Mouse (Mus musculus) left cerebral cortex, postnatal 10 days (tissue): ENCODE measurements around the gene Ctdspl. TPM values are rescaled to one million over a fixed set of nuclear protein-coding genes. Genes with fewer than 3 reads are reported as not detected.

Experiments
- DNase-seq, 2 experiments: peaks; one replicate each; pipeline ENCODE4 v3.0.0; 2021 to 2022; ENCODE audit warnings: low spot score in 2 of 2, mixed read lengths in 1 of 2; ENCODE audit errors: extremely low spot score in 1 of 2
- intact Hi-C: fragments of 180-260 bp; cut with DNase I; formaldehyde crosslinking; loops from one replicate; pipeline ENCODE4 v1.15.1; 2025
- total RNA-seq, 2 experiments: library from RNA; stranded (reverse); gene quantifications; 2 replicates each; pipeline ENCODE4 v1.2.3; 2021

Ctdspl gene
- total RNA-seq, 2 experiments from 2014 or later: 18.6 to 25.5 TPM

DNA sequence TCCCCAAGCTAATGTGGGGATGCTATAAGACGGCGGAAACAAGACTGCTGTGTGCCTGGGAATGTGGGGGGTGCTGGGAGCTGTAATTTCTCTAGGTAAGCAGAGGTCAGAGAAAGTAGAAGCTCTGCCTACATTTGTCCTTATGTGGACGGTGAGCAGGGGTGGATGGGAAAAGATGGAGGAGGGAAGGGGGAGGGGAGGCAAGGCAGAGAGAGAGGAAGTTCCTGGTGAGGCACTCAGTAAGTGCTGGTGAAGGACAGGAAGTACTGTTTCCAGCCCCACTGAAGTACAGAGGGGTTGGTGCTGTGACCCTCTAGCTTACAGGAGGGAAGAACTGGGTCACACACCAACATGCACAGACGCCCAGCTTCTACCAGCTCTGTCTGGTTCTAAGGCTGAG lies 138.0 kb downstream of the Ctdspl start:
- peak in 1 of 2 experiments; percentile 45 for DNase-seq
- intact Hi-C loops: loop anchor here (10.0 kb wide), 1 partner anchor 469 kb away; no protein-coding TSS in a partner anchor

DNA sequence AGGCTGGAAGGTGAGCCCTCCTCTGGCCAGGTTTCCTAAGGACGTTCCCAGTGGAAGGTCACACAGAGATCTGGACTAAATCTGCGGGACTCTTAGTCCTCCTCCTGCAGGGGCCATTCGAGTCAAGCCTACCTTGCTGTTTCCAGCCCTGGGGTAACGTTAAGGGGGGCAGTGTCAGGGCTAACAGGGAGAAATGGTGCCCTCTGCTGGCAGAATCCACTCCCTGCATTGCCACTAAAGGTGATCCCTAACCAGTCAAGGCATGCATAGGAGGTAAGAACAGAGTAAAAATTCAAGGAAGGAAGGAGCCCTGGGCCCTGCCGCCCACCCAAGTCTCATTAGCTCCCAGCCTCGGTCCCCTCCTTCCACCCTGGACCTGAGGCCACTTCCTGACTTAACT lies 141.3 kb downstream of the Ctdspl start:
- DNase-seq: peak; percentile 69 to 82
- intact Hi-C loops: loop anchor here (2.0 to 10.0 kb wide), 2 partner anchors 147 to 473 kb away; no protein-coding TSS in a partner anchor

DNA sequence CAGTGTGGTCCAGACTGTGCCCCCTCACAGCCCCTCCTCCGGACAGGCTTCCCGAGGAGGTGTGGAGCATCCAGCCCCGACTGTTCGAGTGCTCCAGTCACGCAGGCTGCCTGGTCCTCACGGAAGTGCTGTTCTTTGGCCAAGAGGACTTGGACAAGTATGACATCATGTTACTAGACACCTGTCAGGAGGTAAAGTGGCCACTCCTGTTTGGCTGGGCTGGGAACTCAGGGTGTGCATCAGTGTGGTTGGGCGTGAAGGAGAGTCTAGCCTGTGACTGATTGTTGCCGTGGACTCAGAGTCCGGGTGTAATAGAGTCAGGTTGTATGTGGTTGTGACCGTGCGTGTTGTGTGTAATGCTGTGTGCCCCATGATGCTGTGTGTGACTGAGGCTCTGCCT lies 142.0 kb downstream of the Ctdspl start:
- DNase-seq: no peak
- intact Hi-C loops: loop anchor here (10.0 kb wide), 1 partner anchor 473 kb away; no protein-coding TSS in a partner anchor

DNA sequence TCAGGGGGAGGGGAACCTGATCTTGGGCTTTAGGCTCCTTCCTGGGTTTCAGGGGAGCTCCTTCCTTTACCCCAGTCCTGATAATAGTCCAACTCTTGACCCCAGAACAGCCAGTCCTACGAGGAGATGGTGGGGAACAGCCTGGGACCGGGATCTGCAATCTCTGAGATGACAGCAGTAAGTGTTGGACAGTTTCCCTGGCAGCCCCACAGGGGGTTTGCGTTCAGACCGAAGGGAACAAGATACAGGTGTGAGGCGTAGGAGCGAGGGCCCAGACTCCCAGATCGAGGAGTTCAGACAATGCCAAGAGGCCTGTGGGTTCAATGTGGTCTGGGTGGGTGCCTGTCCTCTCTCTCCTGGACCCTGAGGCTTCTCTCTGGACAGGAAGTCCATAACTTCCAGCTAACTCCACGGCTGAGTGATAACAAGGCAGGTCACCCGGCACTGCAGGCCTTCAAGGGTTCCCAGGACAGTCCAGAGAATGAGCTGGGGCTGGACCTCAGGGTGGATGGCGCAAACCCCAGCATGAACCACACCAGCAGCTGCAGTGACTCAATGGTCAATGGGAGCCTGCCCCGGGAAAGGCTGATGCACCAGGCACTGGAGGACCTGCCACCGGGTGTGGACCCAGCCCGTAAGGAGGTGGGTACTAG lies 144.0 kb downstream of the Ctdspl start:
- no peak for DNase-seq
- intact Hi-C loops: no loop called here

DNA sequence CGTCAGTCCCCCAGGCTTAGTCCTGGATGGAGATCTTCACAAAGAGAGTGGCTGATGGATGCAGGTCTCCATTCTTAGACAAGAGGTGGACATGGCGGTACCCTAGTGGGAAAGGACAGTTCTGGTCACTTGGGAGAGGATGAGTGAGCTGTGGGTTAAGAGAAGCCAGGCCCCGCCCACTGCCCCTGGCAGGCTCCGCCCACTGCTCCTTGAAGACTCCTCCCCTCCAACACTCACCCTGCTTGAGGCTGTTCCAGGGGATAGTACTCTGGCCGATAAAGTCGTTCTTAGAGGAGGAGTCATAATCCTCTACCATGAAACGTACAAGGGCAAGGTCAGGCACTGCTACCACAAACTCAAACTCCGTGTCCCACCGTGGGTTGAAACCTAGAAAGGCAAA lies 145.5 kb downstream of the Ctdspl start:
- intact Hi-C loops: no loop called here
- DNase-seq: no peak

DNA sequence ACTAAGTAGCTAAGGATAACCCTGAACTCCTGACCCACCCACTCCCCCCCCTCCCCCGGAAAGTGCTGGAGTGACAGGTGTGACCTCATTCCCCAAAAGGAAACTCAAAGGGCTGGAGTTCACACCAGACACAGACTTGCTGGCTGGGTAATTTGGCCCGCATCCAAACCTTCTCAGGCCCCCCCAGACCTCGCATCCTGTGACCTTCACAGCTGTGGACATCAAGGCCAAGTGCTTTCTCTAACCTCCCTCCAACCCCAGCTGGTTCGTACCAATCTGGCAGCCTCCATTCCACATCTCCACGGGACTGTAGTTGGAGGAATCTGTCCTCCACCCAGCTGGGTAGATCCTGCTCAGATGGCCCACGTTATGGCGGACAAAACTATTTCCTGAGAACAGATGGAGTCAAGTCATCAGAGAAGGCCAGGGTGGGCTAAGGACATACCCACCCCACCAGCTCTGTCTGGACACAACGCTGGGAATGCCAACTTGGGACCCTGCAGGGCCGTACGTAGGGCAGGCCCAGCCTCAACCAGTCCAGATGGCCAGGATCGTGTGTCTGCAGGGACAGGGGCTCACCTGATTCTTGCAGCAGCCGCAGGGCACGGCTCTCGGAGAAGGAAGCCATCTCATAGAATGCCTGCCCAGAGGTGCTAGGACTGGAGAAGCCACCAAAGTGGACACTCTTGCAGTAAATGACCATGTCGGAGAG lies 147.1 kb downstream of the Ctdspl start:
- DNase-seq: peak in 1 of 2 experiments; percentile 72
- intact Hi-C loops: no loop called here

DNA sequence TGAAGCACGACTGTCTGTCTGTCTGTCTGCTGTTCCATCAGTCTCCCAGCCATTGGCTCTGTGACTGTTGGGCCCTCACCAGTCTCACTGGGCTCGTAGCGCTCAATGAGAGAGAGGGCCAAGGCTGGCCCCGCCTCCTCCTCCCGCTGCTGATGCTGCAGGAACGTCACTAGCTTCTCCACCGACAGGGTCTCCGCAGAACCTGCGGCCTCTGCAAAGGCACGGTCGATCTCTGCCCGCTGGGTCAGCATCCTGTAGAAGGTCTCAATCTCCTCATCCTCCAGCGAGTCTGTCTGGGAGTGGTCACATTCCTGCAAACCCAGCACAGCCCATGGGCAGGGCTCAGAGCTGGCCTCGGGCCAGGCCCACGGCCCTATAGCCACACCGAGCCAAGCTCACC lies 149.4 kb downstream of the Ctdspl start:
- no peak for DNase-seq
- intact Hi-C loops: no loop called here

DNA sequence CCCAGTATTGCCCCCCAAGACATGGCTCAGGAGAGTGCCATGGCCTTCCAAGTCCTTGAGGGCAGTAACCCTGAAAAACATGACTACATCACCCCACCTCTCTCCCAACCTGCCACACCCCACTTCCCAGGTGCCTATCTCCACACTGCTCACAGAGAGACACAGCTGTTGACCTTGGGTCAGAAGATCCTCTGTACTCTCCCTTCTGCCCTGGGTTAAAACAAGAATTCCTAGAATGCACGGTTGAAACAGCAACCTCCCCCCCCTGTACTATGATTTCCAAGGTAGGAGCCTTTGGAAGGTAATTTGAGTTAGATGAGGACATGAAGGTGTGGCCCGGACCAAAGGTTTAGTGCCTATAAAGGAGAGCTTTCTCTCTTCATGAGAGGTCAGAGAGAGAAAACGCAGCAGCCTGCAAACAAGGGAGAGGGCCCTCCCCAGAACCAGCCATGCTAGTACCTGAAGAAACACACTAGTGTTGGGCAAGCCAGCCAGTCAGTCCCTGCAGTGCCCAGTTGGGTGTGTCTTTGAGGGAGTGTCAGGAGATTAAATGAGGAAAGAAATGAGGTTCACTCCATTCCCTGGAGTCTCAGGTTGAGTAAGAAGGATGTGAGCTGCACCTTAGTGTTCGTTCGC lies 153.9 kb downstream of the Ctdspl start:
- intact Hi-C loops: no loop called here
- DNase-seq: no peak

DNA sequence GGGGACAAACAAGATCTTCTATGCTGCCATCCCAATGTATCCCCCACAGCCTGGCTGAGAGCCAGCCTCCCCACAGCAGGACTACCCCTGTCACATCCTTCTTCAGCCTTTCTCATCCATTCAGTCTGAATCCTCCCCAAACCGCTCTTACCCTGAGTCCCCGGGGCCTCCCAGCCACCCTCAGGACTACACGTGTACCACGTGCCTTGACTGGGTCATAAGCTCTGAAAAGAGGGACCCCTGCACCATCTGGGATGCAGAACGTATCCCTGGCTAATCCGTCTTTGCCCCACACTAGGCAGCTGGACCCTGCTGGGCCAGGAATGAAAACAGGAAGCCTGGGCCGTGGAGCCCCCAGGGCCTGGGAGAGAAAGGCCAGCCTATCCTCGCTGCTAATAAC lies 155.8 kb downstream of the Ctdspl start:
- DNase-seq: peak in 1 of 2 experiments; percentile 77
- intact Hi-C loops: no loop called here

DNA sequence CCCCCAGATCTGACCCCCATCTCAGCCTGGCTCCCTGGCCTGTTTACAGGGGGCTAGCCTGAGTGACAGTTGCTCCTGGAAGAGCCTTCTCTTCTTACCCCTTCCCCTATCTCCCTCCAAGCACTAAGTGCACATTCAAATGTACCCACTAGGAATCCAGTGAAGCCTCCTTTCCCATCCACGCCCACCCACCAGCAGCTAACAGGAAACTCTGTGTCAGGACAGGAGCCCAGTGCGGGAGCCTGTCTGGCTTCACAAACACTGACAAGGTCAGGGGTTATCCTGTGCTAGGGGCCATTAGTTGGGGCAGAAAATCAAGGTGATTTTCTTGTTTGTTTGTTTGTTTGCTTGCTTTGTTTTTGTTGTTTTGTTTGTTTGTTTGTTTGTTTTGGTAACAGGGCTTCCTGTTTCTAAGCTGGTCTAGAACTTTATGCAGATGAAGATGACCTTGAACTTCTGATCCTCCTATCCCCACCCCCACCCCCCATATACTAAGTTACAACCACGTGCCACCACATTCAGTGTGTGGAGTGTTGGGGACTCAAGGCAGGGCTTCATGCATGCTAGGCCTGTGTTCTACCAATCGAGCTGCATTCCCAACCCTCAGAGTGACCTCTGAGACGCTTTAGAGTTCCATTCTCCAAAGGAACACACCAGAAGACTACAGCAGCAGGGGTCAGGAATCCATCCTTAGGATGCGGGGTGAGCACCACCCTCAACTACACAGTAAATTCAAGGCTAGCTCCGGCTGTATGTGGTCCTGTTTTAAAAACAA lies 156.6 kb downstream of the Ctdspl start:
- DNase-seq: no peak
- intact Hi-C loops: no loop called here

DNA sequence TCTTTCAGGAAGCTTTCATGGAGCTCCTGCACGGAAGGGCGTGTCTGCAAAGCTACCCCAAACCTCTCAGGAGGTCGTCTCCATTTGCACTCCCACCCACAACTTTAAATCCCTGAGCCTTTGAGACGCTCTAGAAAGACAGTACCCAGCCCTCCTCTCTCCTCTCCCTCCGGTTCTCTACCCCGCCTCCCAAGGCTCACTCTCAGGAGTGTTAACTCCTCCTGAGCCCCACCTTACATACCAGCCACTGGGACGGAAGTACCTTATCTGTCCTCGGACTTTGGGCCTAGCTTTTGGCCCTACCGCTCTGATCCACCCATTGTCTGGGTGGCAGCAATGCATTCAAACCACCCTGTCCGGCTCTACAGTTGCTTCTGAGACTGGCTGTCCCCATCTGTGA lies 157.7 kb downstream of the Ctdspl start:
- no peak for DNase-seq
- intact Hi-C loops: no loop called here

DNA sequence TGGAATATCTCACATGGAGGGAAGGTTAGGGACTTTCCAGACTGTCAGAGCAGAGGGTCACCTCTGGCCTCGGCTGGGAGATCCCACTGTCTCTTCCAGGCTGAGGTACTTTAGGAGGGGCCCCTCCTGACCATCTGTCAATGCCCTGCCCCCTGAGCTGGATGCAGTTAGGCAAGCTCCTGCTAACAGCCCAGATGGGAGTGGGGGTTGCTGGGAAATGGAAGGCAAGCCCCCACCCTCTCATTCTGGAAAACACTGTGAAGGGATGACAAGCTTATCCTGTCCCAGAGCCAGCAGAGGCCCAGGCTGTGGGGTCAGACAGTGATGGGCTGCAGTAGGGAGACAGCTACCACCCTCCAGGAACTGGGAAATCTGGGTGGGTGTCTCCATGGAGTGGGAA lies 160.2 kb downstream of the Ctdspl start:
- intact Hi-C loops: no loop called here
- no peak for DNase-seq

DNA sequence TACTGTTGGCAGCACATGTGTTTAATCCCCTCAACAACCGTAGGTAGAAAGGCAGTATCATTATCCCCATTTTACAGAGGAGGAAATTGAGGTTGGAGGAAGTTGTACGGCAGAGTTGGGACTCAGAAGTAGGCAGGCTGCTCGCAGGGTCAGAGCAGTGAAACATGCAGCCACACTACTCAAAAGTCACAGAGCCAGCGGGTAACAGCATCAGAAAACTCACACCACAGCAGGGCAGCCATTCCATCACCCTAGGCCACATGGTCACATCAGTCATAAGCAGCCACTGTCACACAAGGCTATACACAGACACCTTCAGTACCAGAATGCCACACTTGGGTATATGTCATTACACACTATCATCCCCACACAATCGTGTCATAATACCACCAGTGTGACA lies 161.1 kb downstream of the Ctdspl start:
- no peak for DNase-seq
- intact Hi-C loops: no loop called here

DNA sequence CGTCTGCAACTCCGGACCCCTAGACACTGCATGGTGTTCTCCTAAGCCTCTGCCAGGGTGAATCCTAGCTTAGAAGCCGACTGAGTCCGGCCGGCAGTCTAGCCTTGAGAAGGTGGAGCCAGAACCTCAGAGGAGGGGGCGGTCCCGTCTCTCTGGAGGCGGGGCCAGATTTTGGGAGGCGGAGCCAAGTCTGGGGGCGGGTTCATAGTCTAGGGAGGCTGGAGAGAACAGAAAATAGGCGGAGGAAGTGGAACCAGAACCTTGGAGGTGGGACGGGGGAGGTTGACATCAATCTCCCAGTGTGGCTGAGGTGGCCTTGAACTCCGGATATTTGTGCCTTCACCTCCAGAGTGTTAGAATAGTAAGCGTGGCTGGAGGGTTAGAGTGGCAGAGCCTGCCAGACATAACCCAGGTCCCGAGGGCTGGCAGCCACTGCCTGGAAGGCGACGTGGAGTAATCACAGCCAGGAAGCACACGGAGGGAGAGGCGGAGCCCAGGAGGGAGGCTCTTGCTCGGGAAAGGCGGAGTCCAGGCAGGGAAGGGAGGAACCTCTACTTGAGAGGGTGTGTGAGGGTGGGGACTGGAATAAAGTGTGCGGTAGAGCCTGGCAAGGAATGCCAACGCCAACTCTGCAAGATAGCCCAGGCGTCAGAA lies 162.0 kb downstream of the Ctdspl start:
- intact Hi-C loops: no loop called here
- peak; percentile 42 to 84 for DNase-seq

DNA sequence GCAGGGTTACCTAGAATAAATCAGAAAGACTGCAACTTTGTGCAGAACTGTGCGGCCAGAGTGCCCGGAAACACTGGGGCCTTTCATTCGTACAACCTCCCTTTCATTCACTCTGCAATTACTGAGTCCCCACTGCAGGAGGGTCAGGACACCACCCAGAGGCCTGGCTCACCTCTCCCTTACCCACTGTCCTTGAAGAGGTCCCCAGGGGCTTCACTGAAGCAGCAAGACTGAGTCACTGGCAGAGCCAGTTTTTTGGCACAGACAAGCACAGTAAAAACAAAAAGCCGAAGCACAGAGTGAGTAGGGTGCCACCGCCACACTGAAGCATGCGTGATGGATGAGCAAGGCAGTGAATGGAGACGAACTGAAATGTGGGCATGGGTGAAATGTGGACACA lies 163.2 kb downstream of the Ctdspl start:
- intact Hi-C loops: no loop called here
- no peak for DNase-seq

DNA sequence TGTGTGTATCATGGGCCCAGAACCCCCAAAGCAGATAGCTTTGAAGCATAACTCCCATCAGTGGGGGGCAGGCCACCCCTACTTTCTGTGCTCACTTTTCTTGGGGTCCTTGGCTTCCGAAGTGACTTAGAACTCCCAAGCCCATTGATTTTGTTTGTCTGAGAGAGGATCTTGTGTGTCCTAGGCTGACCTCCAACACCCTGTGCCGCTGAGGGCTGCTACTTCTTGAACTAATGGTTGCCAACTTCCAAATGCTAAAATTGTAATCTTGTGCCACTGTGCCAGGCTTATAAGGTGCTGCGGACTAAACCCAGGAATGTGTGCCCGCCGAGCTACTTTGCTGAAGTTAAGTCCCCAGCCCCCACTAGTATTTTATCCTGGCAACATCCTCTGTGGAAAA lies 164.2 kb downstream of the Ctdspl start:
- DNase-seq: no peak
- intact Hi-C loops: no loop called here

DNA sequence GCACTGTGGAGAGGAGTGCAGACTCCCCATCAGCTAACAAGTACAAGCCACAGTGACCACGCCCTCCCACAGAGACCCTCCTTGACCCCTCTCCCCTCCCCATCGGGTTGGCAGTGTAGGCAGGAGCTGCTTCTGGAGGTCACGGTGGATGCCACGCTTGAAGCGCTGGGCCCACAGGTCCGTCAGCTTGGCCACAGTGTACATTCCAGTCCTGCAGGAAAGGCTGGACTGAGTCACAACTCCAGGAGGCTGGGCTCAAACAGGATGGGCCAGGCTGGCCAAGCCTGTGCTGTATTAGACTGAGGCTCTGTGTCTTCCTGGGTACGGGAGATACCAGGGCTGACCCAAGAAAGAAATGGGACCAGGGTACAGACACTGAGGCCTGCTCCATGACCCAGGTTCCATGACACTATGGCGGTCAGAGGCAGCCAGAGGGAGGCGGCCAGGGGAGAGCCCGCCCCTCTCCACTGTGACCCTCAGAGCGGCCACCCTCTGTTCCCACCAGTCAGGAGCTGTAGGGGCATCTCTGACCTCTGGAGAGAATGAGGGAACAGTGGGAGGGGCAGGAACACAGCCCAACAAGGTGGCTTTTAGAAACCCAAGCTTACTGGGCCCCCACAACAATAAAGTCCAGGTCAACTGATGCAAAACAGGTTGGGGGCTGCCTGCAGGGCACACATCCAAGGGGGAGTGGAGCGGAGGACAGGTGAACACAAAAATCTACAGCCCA lies 165.5 kb downstream of the Ctdspl start:
- DNase-seq: no peak
- intact Hi-C loops: no loop called here
